Mouse (Mus musculus): ENCODE data around the gene Cntn1. TPM values are rescaled to one million over a fixed set of nuclear protein-coding genes. Genes with fewer than 3 reads are reported as not detected.
"Not testable (repeated sequence)": the region's sequence is repeated elsewhere in the genome, so short reads cannot be mapped to it uniquely, and the experiment has no call there.

Gene Cntn1
- polyA plus RNA-seq, 1 experiment from 2014 or later = 3.3 TPM

GRCm38 (mm10) chr15:92341424-92341823 lies 290.5 kb downstream of the Cntn1 start:
- H3K36me3 ChIP-seq (replicated peaks; ENCODE audit: control insufficient read depth, insufficient read depth, low read depth, low read length) = no peaks in the 10 kb centered on the region
- H3K4me1 ChIP-seq (ENCODE audit: control insufficient read depth, insufficient read depth, low read length) = no peaks in the 10 kb centered on the region
- H3K27ac ChIP-seq (replicated peaks; ENCODE audit: low read depth, low read length) = no peak overlapping the region
- no peak for ATAC-seq (replicated peaks; ENCODE audit: insufficient number of reproducible peaks, low FRiP score, low TSS enrichment, low read depth)
- 79% methylated on average over 2 of the region's 2 CpGs for WGBS
- H3K9me3 ChIP-seq (replicated peaks; ENCODE audit: control insufficient read depth, low read length) = no peaks in the 10 kb centered on the region
- no peak for DNase-seq (ENCODE audit: low spot score)
- H3K27me3 ChIP-seq (ENCODE audit: control insufficient read depth, insufficient read depth, low read length) = no peaks in the 10 kb centered on the region
- no peak overlapping the region for H3K4me2 ChIP-seq (ENCODE audit: low read depth, low read length)
- H3K4me3 ChIP-seq (ENCODE audit: low read depth, low read length) = no peak overlapping the region
- H3K9ac ChIP-seq (replicated peaks; ENCODE audit: low read length) = no peak overlapping the region

DNA sequence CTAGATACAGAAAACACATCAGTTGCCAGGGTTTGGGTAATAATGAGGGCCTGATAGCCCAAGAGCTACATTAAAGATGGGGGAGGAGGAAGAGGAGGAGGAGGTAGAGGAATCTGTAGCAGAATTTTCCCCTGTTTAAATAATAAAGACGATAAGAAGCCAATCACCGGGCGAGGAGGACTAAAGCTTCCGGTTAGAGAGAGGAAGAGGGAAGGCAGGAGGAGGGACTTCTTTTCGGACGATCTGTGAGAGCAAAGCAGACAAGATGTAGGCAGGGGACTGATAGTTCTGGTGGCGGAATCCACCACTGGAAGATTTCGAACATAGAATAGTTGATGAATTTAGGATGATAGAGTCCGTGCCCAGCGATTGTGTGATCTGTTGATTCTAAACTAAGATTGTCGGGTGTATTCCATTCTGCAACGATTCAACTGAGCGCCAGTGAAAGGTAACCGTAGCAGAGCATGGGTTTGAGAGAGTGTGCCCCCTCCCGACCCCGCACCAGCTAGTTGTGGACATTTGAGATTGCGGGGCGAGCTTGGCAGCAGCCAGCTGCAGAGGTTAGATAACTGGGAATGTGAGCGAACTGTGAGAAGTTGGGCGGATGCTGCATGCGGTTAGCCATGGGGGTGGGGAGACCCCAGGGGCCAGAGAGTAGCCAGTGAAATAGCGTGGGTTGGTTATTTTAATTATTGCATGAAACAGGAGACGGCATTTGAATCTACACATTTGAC lies 293.3 kb downstream of the Cntn1 start:
- Histone ChIP-seq H3K9me3 (replicated peaks; ENCODE audit: control insufficient read depth, low read length) (no peaks in the 10 kb centered on the region), H3K27ac (replicated peaks; ENCODE audit: low read depth, low read length) (no peak overlapping the region), H3K36me3 (replicated peaks; ENCODE audit: control insufficient read depth, insufficient read depth, low read depth, low read length) (no peaks in the 10 kb centered on the region), H3K4me3 (ENCODE audit: low read depth, low read length) (no peak overlapping the region; the same call in 1 of the 2 replicates), H3K4me1 (ENCODE audit: control insufficient read depth, insufficient read depth, low read length) (peaks cover 3% of the 10 kb centered on the region; the same call in 1 of the 2 replicates), H3K4me2 (ENCODE audit: low read depth, low read length) (no peak overlapping the region), H3K9ac (replicated peaks; ENCODE audit: low read length) (no peak overlapping the region), H3K27me3 (ENCODE audit: control insufficient read depth, insufficient read depth, low read length) (no peaks in the 10 kb centered on the region)
- 74% methylated on average over 23 of the region's 23 CpGs for WGBS
- ATAC-seq (replicated peaks; ENCODE audit: insufficient number of reproducible peaks, low FRiP score, low TSS enrichment, low read depth) (no peak), DNase-seq (ENCODE audit: low spot score) (no peak)

DNA sequence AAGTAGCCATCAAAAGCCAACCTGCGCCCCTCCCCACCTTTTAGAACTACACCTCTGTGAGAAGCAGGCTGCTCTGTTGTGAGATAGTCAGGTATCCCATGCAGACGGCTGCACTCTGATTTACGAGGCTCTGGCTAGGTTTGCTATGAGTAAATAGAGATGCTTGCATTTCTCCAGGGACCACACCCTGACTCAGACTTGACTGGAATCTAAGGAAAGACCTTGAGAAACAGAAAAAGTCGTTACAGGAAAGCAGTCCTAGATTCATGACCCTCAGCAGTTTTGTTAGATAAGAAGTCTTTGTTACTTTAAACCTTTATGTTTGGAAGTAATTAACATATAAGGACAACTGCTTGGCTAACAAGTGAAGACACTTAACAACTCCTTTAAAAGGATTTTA lies 296.5 kb downstream of the Cntn1 start:
- Histone ChIP-seq H3K4me1 (ENCODE audit: control insufficient read depth, insufficient read depth, low read length) (peaks cover 3% of the 10 kb centered on the region; the same call in 1 of the 2 replicates), H3K27ac (replicated peaks; ENCODE audit: low read depth, low read length) (no peak overlapping the region), H3K4me2 (ENCODE audit: low read depth, low read length) (no peak overlapping the region), H3K4me3 (ENCODE audit: low read depth, low read length) (no peak overlapping the region), H3K36me3 (replicated peaks; ENCODE audit: control insufficient read depth, insufficient read depth, low read depth, low read length) (no peaks in the 10 kb centered on the region), H3K9me3 (replicated peaks; ENCODE audit: control insufficient read depth, low read length) (no peaks in the 10 kb centered on the region), H3K9ac (replicated peaks; ENCODE audit: low read length) (no peak overlapping the region), H3K27me3 (ENCODE audit: control insufficient read depth, insufficient read depth, low read length) (no peaks in the 10 kb centered on the region)
- DNase-seq (ENCODE audit: low spot score) (no peak), ATAC-seq (replicated peaks; ENCODE audit: insufficient number of reproducible peaks, low FRiP score, low TSS enrichment, low read depth) (no peak)
- WGBS = 52% methylated on average over 4 of the region's 4 CpGs

- Histone ChIP-seq H3K9ac (replicated peaks; ENCODE audit: low read length) (no peak overlapping the region), H3K27me3 (ENCODE audit: control insufficient read depth, insufficient read depth, low read length) (no peaks in the 10 kb centered on the region), H3K4me2 (ENCODE audit: low read depth, low read length) (no peak overlapping the region), H3K9me3 (replicated peaks; ENCODE audit: control insufficient read depth, low read length) (no peaks in the 10 kb centered on the region), H3K36me3 (replicated peaks; ENCODE audit: control insufficient read depth, insufficient read depth, low read depth, low read length) (no peaks in the 10 kb centered on the region), H3K27ac (replicated peaks; ENCODE audit: low read depth, low read length) (no peak overlapping the region), H3K4me3 (ENCODE audit: low read depth, low read length) (no peak overlapping the region), H3K4me1 (ENCODE audit: control insufficient read depth, insufficient read depth, low read length) (peaks cover 3% of the 10 kb centered on the region; the same call in 1 of the 2 replicates)
- peak; percentile 54 for DNase-seq (ENCODE audit: low spot score)
- ATAC-seq (replicated peaks; ENCODE audit: insufficient number of reproducible peaks, low FRiP score, low TSS enrichment, low read depth) = 0 out of 2 replicates have a peak, but pooled peaks have one; percentile 65
- WGBS = 27% methylated on average over 3 of the region's 3 CpGs
These were observed 296.9 kb downstream of the Cntn1 start for GRCm38 (mm10) chr15:92347902-92348301.

GRCm38 (mm10) chr15:92348453-92348852 lies 297.5 kb downstream of the Cntn1 start:
- H3K9me3 ChIP-seq (replicated peaks; ENCODE audit: control insufficient read depth, low read length); H3K4me1 ChIP-seq (ENCODE audit: control insufficient read depth, insufficient read depth, low read length); DNase-seq (ENCODE audit: low spot score); H3K4me2 ChIP-seq (ENCODE audit: low read depth, low read length); H3K27ac ChIP-seq (replicated peaks; ENCODE audit: low read depth, low read length); ATAC-seq (replicated peaks; ENCODE audit: insufficient number of reproducible peaks, low FRiP score, low TSS enrichment, low read depth); H3K9ac ChIP-seq (replicated peaks; ENCODE audit: low read length); H3K27me3 ChIP-seq (ENCODE audit: control insufficient read depth, insufficient read depth, low read length); H3K4me3 ChIP-seq (ENCODE audit: low read depth, low read length); H3K36me3 ChIP-seq (replicated peaks; ENCODE audit: control insufficient read depth, insufficient read depth, low read depth, low read length): not testable (repeated sequence)

- H3K9me3 ChIP-seq (replicated peaks; ENCODE audit: control insufficient read depth, low read length) = no peaks in the 10 kb centered on the region
- DNase-seq (ENCODE audit: low spot score) = no peak
- no peaks in the 10 kb centered on the region for H3K27me3 ChIP-seq (ENCODE audit: control insufficient read depth, insufficient read depth, low read length)
- H3K4me3 ChIP-seq (ENCODE audit: low read depth, low read length) = no peak overlapping the region
- WGBS = 81% methylated on average over 6 of the region's 6 CpGs
- no peak for ATAC-seq (replicated peaks; ENCODE audit: insufficient number of reproducible peaks, low FRiP score, low TSS enrichment, low read depth)
- H3K4me1 ChIP-seq (ENCODE audit: control insufficient read depth, insufficient read depth, low read length) = no peaks in the 10 kb centered on the region
- H3K4me2 ChIP-seq (ENCODE audit: low read depth, low read length) = no peak overlapping the region
- no peak overlapping the region for H3K27ac ChIP-seq (replicated peaks; ENCODE audit: low read depth, low read length)
- H3K36me3 ChIP-seq (replicated peaks; ENCODE audit: control insufficient read depth, insufficient read depth, low read depth, low read length) = no peaks in the 10 kb centered on the region
- H3K9ac ChIP-seq (replicated peaks; ENCODE audit: low read length) = no peak overlapping the region
These were observed 313.2 kb downstream of the Cntn1 start for GRCm38 (mm10) chr15:92364153-92364552.

GRCm38 (mm10) chr15:92364592-92364991 lies 313.6 kb downstream of the Cntn1 start:
- ATAC-seq (replicated peaks; ENCODE audit: insufficient number of reproducible peaks, low FRiP score, low TSS enrichment, low read depth) = no peak
- H3K9me3 ChIP-seq (replicated peaks; ENCODE audit: control insufficient read depth, low read length) = no peaks in the 10 kb centered on the region

More at GRCm38 (mm10) chr15:92364592-92364991, 313.6 kb downstream of the Cntn1 start:
- Histone ChIP-seq H3K36me3 (replicated peaks; ENCODE audit: control insufficient read depth, insufficient read depth, low read depth, low read length) (no peaks in the 10 kb centered on the region), H3K4me3 (ENCODE audit: low read depth, low read length) (no peak overlapping the region), H3K4me2 (ENCODE audit: low read depth, low read length) (no peak overlapping the region), H3K27ac (replicated peaks; ENCODE audit: low read depth, low read length) (no peak overlapping the region), H3K27me3 (ENCODE audit: control insufficient read depth, insufficient read depth, low read length) (no peaks in the 10 kb centered on the region), H3K9ac (replicated peaks; ENCODE audit: low read length) (no peak overlapping the region), H3K4me1 (ENCODE audit: control insufficient read depth, insufficient read depth, low read length) (no peaks in the 10 kb centered on the region)
- no peak for DNase-seq (ENCODE audit: low spot score)
